Mouse (Mus musculus) small intestine, adult 2 months (tissue): ENCODE measurements at regions not wholly inside any gene's neighbourhood (a gene's known extent, or its start where the extent isn't known, plus 50 kb on each side); places are given as distances from the start of the nearest gene placed in this dataset.

Source experiments
- H3K27ac ChIP-seq: fragments of 200-500 bp; 2 replicates; pipeline ENCODE4 v1.5.1; 2012; ENCODE audit warnings: low read depth, low read length, control low read depth, inconsistent platforms; ENCODE audit not compliant: insufficient read depth
- H3K27me3 ChIP-seq: fragments of 200-500 bp; 2 replicates; pipeline ENCODE4 v1.6.1; 2012; ENCODE audit warnings: mild to moderate bottlenecking, moderate library complexity, low read length, inconsistent platforms; ENCODE audit not compliant: control insufficient read depth, insufficient read depth
- H3K36me3 ChIP-seq: fragments of 200-500 bp; 2 replicates; pipeline ENCODE4 v1.6.1; 2012; ENCODE audit warnings: mild to moderate bottlenecking, low read length, control low read depth, inconsistent platforms; ENCODE audit not compliant: control insufficient read depth, insufficient read depth
- H3K4me1 ChIP-seq: fragments of 200-500 bp; 2 replicates; pipeline ENCODE4 v1.6.1; 2012; ENCODE audit warnings: low read length, inconsistent platforms, mixed read lengths; ENCODE audit not compliant: control insufficient read depth, insufficient read depth, insufficient read length
- H3K4me3 ChIP-seq: fragments of 200-500 bp; 2 replicates; pipeline ENCODE4 v1.5.1; 2012; ENCODE audit warnings: low read depth, mild to moderate bottlenecking, control low read depth, inconsistent platforms, low read length, moderate library complexity
- CTCF ChIP-seq: fragments of 200-500 bp; IDR thresholded peaks from 2 replicates; pipeline ENCODE4 v1.5.1; 2012; ENCODE audit warnings: low read depth, mild to moderate bottlenecking, control low read depth, inconsistent platforms, low read length, moderate library complexity, mixed read lengths; ENCODE audit not compliant: insufficient replicate concordance, insufficient read length; ENCODE audit errors: extremely low read depth
- POLR2A ChIP-seq: fragments of 200-500 bp; IDR thresholded peaks from 2 replicates; pipeline ENCODE4 v1.6.1; 2012; ENCODE audit warnings: low read depth, mild to moderate bottlenecking, control low read depth, inconsistent platforms, low read length, moderate library complexity
- WGBS: fragments of 180-500 bp; shearing (Covaris S2); methylation state at CpG from one replicate; pipeline ENCODE4 v1.1.7; 2018; 5-methylcytosine and 5-hydroxymethylcytosine counted together

- 57% methylated on average over 6 of the region's 6 CpGs for WGBS
- H3K4me1 ChIP-seq: no peaks in the 10 kb centered on the region
- TF ChIP-seq POLR2A (no peak), CTCF (no peak)
Measured at GRCm38 (mm10) chr7:68945886-68946863, 197.1 kb upstream of the Arrdc4 start.

GRCm38 (mm10) chr7:68930627-68931334 is 181.7 kb upstream of the Arrdc4 start:
- Histone ChIP-seq H3K4me3 (no peak overlapping the region), H3K4me1 (no peaks in the 10 kb centered on the region), H3K36me3 (no peaks in the 10 kb centered on the region), H3K27ac (no peak overlapping the region), H3K27me3 (no peaks in the 10 kb centered on the region)
- TF ChIP-seq CTCF (no peak), POLR2A (no peak)
- WGBS: 74% methylated on average over 14 of the region's 14 CpGs

More at GRCm38 (mm10) chr7:68945886-68946863, 197.1 kb upstream of the Arrdc4 start:
- H3K27me3 ChIP-seq: no peaks in the 10 kb centered on the region
- H3K27ac ChIP-seq: no peak overlapping the region
- H3K4me3 ChIP-seq: no peak overlapping the region
- no peaks in the 10 kb centered on the region for H3K36me3 ChIP-seq

GRCm38 (mm10) chr7:68929669-68930068 is 180.6 kb upstream of the Arrdc4 start:
- no peaks in the 10 kb centered on the region for H3K36me3 ChIP-seq
- no peak overlapping the region for H3K27ac ChIP-seq
- no peaks in the 10 kb centered on the region for H3K27me3 ChIP-seq
- no peak overlapping the region for H3K4me3 ChIP-seq
- 63% methylated on average over 4 of the region's 4 CpGs for WGBS
- H3K4me1 ChIP-seq: no peaks in the 10 kb centered on the region
- TF ChIP-seq POLR2A (no peak), CTCF (no peak)

- H3K4me3 ChIP-seq: no peak overlapping the region
- no peaks in the 10 kb centered on the region for H3K36me3 ChIP-seq
- no peaks in the 10 kb centered on the region for H3K27me3 ChIP-seq
- no peak overlapping the region for H3K27ac ChIP-seq
- TF ChIP-seq POLR2A (no peak), CTCF (no peak)
- H3K4me1 ChIP-seq: no peaks in the 10 kb centered on the region
- 77% methylated on average over 4 of the region's 4 CpGs for WGBS
Measured at GRCm38 (mm10) chr7:68925640-68926039, 176.6 kb upstream of the Arrdc4 start.

- Histone ChIP-seq H3K36me3 (no peaks in the 10 kb centered on the region), H3K4me1 (no peaks in the 10 kb centered on the region), H3K4me3 (no peak overlapping the region), H3K27me3 (no peaks in the 10 kb centered on the region; the same call in 1 of the 2 replicates), H3K27ac (no peak overlapping the region)
- no peak for TF ChIP-seq CTCF
- no peak for TF ChIP-seq POLR2A
- 77% methylated on average over 9 of the region's 9 CpGs for WGBS
Measured at GRCm38 (mm10) chr7:68918632-68919435, 169.8 kb upstream of the Arrdc4 start.

- Histone ChIP-seq H3K4me3 (no peak overlapping the region), H3K27me3 (no peaks in the 10 kb centered on the region; the same call in 1 of the 2 replicates), H3K27ac (no peak overlapping the region), H3K36me3 (no peaks in the 10 kb centered on the region), H3K4me1 (no peaks in the 10 kb centered on the region)
- TF ChIP-seq POLR2A (no peak), CTCF (no peak)
- 12% methylated on average over 2 of the region's 2 CpGs for WGBS
Measured at GRCm38 (mm10) chr7:68917876-68918200, 168.8 kb upstream of the Arrdc4 start.
